Mouse (Mus musculus) stomach, postnatal 0 days (tissue): Measurements from ENCODE around the gene Tsfm.

ENCODE experiments used
- CTCF ChIP-seq: IDR thresholded peaks from 2 replicates; pipeline ENCODE4 v1.5.1; 2016; ENCODE audit warnings: antibody characterized with exemption, low read depth, mild to moderate bottlenecking, moderate library complexity
- EP300 ChIP-seq: optimal IDR thresholded peaks from 2 replicates; pipeline ENCODE3; 2016; ENCODE audit warnings: antibody characterized with exemption

DNA sequence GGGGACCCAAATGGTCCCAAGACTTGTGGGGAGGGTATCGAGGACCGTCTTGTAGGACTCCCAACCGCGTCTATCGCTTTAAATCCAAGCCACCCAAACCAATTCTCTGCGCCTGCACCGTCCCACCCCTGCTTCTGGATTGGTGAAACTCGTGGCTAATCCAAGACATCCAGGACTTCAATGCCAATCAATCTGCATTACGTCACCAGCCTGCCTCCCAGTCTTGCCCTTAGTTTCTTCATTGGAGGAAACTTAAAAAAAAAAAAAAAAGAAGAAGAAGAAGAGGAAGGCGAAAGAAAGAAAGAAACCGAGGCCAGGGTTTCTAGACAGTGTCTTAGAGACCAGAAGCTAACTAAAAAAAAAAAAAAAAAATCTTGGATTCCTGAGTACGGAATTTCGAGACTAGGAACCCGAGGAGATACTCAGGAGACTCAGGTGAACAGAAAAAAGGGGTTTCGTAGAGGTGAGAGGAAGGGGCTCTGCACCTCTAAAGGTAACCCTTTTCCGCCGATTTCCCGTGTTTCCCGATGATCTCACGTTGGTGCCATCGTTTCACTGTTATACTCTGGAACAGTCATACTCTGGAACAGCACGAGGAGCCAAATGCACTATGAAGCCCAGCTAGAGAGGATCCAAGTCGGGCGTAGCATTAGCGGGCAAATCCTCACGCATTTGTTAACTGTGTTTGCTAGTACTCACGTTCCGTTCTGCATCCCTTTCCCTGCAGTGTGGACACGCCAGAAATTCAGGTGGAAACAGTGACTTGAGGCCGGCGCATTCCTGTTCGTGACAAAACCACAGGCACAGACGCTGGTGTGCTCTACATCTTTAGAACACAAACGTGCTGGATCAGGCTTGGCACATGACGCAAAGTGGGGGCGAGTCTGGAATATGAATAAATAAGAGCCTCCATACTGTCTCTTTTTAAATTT lies 39.8 kb upstream of the Tsfm start, which contains the start of gene Tspan31:
- TF ChIP-seq CTCF = no peak
- no peak for TF ChIP-seq EP300
